Mouse (Mus musculus) T-cell, adult 2 months (primary cell): ENCODE data around the gene Lrguk.
A peak's percentile ranks its signal among the peaks of the same experiment; 100 is the strongest.

Source experiments
- DNase-seq: peaks from one replicate; pipeline ENCODE4 v3.0.0; 2022; ENCODE audit warnings: low spot score

Gene Lrguk

GRCm38 (mm10) chr6:34028933-34029745 lies at the start of gene Lrguk:
Gene Lrguk, plus strand, starts transcription at chr6:34029448.
- peak; percentile 86 for DNase-seq

- DNase-seq = no peak
Measured at GRCm38 (mm10) chr6:33982709-33983108, 46.5 kb upstream of the Lrguk start.

GRCm38 (mm10) chr6:33987132-33987531 lies 42.1 kb upstream of the Lrguk start:
- DNase-seq = no peak

GRCm38 (mm10) chr6:33992213-33993034 lies 36.8 kb upstream of the Lrguk start:
- DNase-seq = no peak

GRCm38 (mm10) chr6:33993842-33994241 lies 35.4 kb upstream of the Lrguk start:
- DNase-seq = no peak

DNA sequence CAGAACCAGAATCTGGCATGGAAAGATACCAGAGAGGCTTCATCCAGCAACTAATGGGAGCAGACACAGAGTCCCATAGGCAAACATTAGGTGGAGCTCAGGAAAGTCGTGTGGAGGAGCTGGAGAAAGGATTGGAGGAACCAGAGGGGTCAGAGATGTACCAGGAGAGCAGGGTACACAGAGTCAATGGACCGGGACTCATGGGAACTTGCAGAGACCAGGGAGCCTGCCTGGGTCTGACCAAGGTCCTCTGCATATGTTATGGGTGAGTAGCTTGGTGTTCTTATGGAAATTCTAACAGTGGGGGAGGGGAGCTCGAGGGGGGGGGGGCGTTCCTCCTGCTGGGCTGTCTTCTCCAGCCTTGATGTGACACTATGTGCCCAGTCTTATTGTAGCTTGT lies 30.7 kb upstream of the Lrguk start:
- no peak for DNase-seq

DNA sequence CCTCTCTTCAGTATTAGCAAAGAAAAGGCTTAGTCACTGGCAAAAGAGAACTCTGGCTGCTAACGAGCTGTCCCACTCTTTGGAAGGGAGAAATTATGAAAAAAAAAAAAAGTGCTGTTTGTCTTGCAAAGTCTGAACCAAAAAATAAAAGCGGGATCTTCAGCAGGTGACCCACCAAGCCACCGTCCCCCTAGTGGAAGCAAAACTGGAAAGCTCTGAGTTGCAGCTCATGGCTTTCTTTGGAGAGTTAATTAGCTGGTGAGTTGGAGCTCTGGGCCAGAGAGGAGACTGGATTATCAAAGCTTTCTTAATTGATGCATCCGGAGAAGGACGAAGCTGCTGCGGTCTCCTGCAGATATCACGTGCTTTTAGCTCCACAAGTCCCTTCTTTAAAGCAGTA lies 29.7 kb upstream of the Lrguk start:
- no peak for DNase-seq

GRCm38 (mm10) chr6:34000644-34001043 lies 28.6 kb upstream of the Lrguk start:
- DNase-seq = no peak

GRCm38 (mm10) chr6:34003033-34003432 lies 26.2 kb upstream of the Lrguk start:
- no peak for DNase-seq

GRCm38 (mm10) chr6:34013469-34013868 lies 15.8 kb upstream of the Lrguk start:
- no peak for DNase-seq

GRCm38 (mm10) chr6:34029746-34030027 lies 439 bp downstream of the Lrguk start:
- DNase-seq = no peak

- DNase-seq = no peak
Measured at GRCm38 (mm10) chr6:34034096-34034495, 4.8 kb downstream of the Lrguk start.

GRCm38 (mm10) chr6:34034577-34035461 lies 5.6 kb downstream of the Lrguk start:
- DNase-seq = no peak

DNA sequence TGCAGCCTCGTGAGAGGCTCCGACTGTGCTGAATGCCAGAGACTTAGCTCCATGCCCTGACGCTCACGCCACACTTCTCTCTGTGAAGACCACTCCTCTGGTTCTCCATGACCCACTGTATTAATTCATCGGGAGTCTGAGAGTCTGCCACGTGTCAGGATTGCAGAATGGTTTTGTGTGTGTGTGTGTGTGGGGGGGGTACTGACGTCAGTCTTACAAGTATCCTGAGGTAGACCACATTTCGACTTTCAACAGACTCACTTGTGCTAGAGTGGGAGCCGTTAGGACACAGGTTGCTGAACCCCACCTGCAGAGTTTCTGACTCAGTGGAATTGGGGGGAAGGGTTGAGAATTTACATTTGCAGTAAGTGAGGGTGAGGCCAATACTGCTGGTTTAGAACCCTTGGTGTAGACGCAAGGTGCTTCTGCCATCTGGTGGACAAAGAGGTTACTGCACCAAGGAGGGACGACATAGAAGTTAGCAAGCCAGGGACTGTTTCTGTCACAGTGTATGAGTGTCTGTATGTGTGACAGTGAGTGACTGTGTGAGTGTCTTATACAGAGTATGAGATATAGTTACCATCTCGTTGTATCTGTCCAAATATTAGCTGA lies 11.5 kb downstream of the Lrguk start:
- peak; percentile 64 for DNase-seq

DNA sequence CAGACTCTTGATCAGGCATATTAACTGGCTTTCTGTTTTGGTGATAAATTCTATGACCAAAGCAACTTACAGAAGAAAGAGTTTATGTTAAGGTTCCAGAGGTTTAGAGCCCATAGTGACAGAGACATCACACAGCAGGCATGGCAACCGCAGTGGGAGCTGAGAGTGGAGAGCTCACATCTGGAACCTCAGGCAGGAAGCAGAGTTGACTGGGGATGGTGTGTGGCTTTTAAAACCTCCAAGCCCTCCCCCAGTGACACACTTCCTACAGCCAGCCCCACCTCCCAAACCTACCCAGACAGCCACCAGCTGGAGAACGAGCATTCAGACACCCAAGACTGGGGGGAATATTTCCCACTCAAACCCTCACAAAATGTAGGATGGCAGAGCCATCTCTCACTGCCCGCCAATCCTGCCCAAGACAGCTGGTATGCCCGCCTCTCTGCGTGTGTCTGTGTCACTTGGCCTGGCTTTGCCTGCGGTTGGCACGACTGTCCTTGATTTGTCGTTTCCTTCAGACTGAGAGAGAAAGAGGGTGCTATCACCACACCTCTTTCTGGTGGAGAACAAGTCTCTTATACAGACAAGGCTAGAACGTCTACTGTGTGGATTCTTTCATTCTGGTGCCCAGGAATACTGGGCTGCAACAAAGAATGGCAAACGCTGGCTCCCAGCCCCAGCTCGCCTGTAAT lies 12.5 kb downstream of the Lrguk start:
- DNase-seq = no peak

- no peak for DNase-seq
Measured at GRCm38 (mm10) chr6:34044228-34044811, 15.1 kb downstream of the Lrguk start.

DNA sequence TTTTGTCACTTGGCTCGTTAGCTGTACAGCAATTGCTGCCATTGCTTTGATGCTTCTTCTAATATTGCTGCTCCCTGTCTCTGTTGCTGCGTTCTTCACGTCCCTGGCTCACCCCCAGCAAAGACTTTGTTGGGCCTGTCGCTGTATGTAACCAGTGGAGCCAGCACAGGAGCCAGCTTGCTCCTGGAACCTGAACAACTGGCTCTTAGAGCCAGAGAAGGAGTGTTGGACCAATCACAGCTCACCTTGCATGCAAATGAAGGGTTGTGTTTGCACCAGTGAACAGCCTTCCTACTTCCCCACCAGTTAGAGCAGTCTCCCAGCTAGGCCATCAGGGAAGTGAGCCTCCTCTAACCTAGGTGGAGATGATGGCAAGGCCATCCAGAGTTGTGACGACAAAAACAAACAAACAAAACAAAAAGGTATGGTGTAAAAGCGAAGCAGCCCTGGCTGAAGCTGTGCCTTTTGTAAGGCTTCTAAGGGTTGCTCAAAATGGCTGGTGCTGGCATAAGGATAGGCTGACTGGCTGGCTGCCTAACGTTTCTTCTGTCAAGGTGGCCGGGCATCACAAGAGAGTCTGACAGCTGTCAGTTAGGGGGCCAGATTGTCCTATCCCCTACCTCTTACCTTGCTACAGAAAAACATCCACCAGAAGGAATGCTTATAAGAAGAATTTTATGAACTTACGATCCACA lies 15.7 kb downstream of the Lrguk start:
- no peak for DNase-seq

DNA sequence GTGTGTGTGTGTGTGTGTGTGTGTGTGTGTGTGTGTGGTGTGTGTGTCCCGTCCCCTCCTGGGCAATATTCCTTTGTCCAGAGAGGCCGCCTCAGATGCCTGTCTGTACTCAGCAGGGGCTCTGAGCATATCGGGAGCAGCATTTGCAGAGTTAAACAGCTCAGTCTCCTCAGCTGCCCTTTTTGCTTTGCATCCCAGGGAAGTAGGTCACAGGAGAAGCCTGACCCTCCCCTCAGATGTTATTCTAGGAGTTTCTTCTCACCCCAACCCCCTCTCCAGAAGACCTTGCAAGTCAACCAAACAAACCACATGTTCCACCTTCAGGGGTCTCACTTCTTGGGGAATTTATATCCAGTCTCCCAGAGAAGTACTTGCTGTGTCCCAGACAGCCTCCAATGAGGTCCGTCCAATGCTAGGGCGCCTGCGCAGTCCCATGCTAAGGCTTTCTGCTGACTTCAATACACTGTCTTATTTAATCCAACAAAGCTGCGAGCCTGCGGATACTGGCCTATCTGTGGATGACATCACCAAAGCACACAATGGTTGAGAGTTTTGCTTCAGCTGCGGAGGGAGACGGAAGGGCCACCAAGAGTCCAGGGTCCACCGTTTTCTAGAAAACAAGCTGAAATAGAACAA lies 17.4 kb downstream of the Lrguk start:
- DNase-seq = no peak

DNA sequence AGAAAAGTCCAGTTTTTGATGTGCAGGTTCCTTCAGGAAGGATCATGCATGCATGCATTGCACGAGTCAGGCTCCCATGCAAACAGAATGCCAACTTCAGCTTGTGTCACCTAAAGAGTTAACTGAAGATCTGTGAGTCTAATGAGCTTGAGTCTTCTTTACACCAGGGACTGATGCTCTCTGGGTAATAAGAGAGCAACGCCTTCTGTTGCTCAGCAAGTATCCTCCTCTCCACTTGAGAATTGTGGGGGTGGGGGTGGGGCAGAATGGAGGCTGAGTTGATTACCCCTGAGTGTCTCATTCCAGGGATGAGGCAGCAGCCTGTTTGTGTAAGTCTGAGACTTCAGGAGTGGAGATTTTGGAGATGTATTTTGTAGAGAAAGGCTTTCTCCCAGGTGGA lies 20.2 kb downstream of the Lrguk start:
- DNase-seq = no peak

DNA sequence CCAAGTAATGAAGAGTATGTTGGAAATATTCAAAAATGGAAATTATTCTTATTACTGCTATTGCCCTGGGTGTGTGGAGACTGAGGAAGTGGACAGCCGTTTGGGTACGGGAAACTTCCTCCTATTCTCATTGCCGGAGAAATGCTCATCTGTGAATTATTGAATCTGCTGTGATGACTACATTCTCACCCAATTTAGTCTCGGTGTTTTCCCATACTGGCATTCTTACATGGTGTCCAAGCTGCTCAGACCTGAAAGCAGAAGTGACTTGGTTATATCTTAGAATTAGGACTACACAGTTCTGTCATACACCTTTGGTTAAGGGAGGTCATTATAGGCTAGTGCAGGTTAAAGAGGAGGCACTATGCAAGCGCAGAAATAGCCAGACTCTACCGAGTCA lies 30.5 kb downstream of the Lrguk start:
- no peak for DNase-seq
